Mouse (Mus musculus) CH12.LX (cell line): ENCODE measurements around the gene Cgrrf1.

ENCODE experiments used
- CTCF ChIP-seq, 2 experiments: IDR thresholded peaks in 1 of 2; conservative IDR thresholded peaks in 1 of 2; 2 replicates each; pipeline ENCODE4 v1.5.1; 2011 to 2012; ENCODE audit warnings: low read depth in 2 of 2, low read length in 2 of 2, improper control_type of control experiment in 1 of 2, inconsistent platforms in 1 of 2, mild to moderate bottlenecking in 1 of 2, moderate library complexity in 1 of 2
- HCFC1 ChIP-seq: IDR thresholded peaks from 2 replicates; pipeline ENCODE4 v1.6.1; 2012; ENCODE audit warnings: low read depth, mild to moderate bottlenecking, inconsistent platforms, low read length, improper control_type of control experiment
- MAFK ChIP-seq: IDR thresholded peaks from 2 replicates; pipeline ENCODE4 v1.6.1; 2011; ENCODE audit warnings: low read length, improper control_type of control experiment; ENCODE audit not compliant: insufficient replicate concordance
- POLR2A ChIP-seq: IDR thresholded peaks from 2 replicates; pipeline ENCODE4 v1.6.1; 2011; ENCODE audit warnings: low read depth, mild to moderate bottlenecking, improper control_type of control experiment, low read length
- RAD21 ChIP-seq: IDR thresholded peaks from 2 replicates; pipeline ENCODE4 v1.6.1; 2011; ENCODE audit warnings: low read depth, mild to moderate bottlenecking, low read length, improper control_type of control experiment, moderate library complexity
- SIN3A ChIP-seq: IDR thresholded peaks from 2 replicates; pipeline ENCODE4 v1.6.1; 2012; ENCODE audit warnings: low read length, improper control_type of control experiment, inconsistent platforms
- USF2 ChIP-seq: conservative IDR thresholded peaks from 2 replicates; pipeline ENCODE4 v1.6.1; 2011; ENCODE audit warnings: low read depth, low read length, improper control_type of control experiment
- ZNF384 ChIP-seq: IDR thresholded peaks from 2 replicates; pipeline ENCODE4 v1.6.1; 2012; ENCODE audit warnings: low read depth, low read length, improper control_type of control experiment, inconsistent platforms

GRCm38 (mm10) chr14:46807927-46808326, 24.0 kb upstream of the Cgrrf1 start:
- no peak for TF ChIP-seq CTCF (conservative IDR thresholded peaks at IDR 0.05 in 1 of 2, IDR thresholded peaks at IDR 0.05 in 1 of 2; ENCODE audit: low read depth in 2 of 2, low read length in 2 of 2)
- TF ChIP-seq USF2, result peak; percentile 37
- no peak for TF ChIP-seq RAD21
- no peak for TF ChIP-seq POLR2A
- TF ChIP-seq HCFC1, result no peak
- TF ChIP-seq ZNF384, result peak; percentile 77
- peak; percentile 91 for TF ChIP-seq SIN3A
- TF ChIP-seq MAFK, result 0 out of 2 replicates have a peak, but pooled peaks have one; percentile 36
